Mouse (Mus musculus): ENCODE measurements around the gene Cyb561d2. TPM values are rescaled to one million over a fixed set of nuclear protein-coding genes. Genes with fewer than 3 reads are reported as not detected.

Cyb561d2 gene
- 13.1 and 14.1 TPM in 2 replicates for polyA plus RNA-seq (2014; fragmentation: Nextera tagmentation; extraction: Ambion mirVana)

- under 1% methylated on average over 46 of the region's 46 CpGs for WGBS
- peak within 1 kb of the TSS; percentile 64 for H3K9ac ChIP-seq (ENCODE audit: low read length)
- H3K27ac ChIP-seq (replicated peaks; ENCODE audit: low read depth, low read length) = no peak within 1 kb of the TSS
- DNase-seq (ENCODE audit: low spot score) (peak; percentile 96), ATAC-seq (ENCODE audit: insufficient number of reproducible peaks, low FRiP score, low TSS enrichment, low read depth) (peak; percentile 80)
- peak within 1 kb of the TSS; percentile 94 for H3K4me2 ChIP-seq (ENCODE audit: low read depth, severe bottlenecking)
- no peaks in the 10 kb centered on the region for H3K27me3 ChIP-seq (ENCODE audit: control insufficient read depth, insufficient read depth, low read length)
- H3K4me3 ChIP-seq (ENCODE audit: low read depth, low read length) = peak within 1 kb of the TSS; percentile 53
- H3K36me3 ChIP-seq (ENCODE audit: control insufficient read depth, insufficient read depth, low read length) = peaks cover 26% of the 10 kb centered on the region
- H3K4me1 ChIP-seq (ENCODE audit: control insufficient read depth, insufficient read depth, low read length) = peaks cover 23% of the 10 kb centered on the region
- H3K9me3 ChIP-seq (ENCODE audit: control insufficient read depth, low read length) = no peaks in the 10 kb centered on the region
Observed at GRCm38 (mm10) chr9:107541474-107542351, at the start of gene Cyb561d2, which contains the start of gene Nprl2. Gene Cyb561d2 (minus strand): TSS chr9:107542193. Gene Nprl2 (plus strand): TSS chr9:107542226.

GRCm38 (mm10) chr9:107590773-107591060, 48.7 kb upstream of the Cyb561d2 start:
- no peak overlapping the region for H3K9ac ChIP-seq (ENCODE audit: low read length)
- no peaks in the 10 kb centered on the region for H3K9me3 ChIP-seq (ENCODE audit: control insufficient read depth, low read length)
- DNase-seq (ENCODE audit: low spot score) = no peak
- H3K4me3 ChIP-seq (ENCODE audit: low read depth, low read length) = no peak overlapping the region
- peaks cover 27% of the 10 kb centered on the region for H3K36me3 ChIP-seq (ENCODE audit: control insufficient read depth, insufficient read depth, low read length)
- ATAC-seq (ENCODE audit: insufficient number of reproducible peaks, low FRiP score, low TSS enrichment, low read depth) = no peak
- H3K4me1 ChIP-seq (ENCODE audit: control insufficient read depth, insufficient read depth, low read length) = peaks cover 4% of the 10 kb centered on the region
- H3K27ac ChIP-seq (replicated peaks; ENCODE audit: low read depth, low read length) = no peak overlapping the region
- no peaks in the 10 kb centered on the region for H3K27me3 ChIP-seq (ENCODE audit: control insufficient read depth, insufficient read depth, low read length)
- WGBS = 93% methylated on average over 6 of the region's 6 CpGs
- H3K4me2 ChIP-seq (ENCODE audit: low read depth, severe bottlenecking) = no peak overlapping the region

GRCm38 (mm10) chr9:107590058-107590772, 48.2 kb upstream of the Cyb561d2 start:
- no peak overlapping the region for H3K4me3 ChIP-seq (ENCODE audit: low read depth, low read length)
- peaks cover 27% of the 10 kb centered on the region for H3K36me3 ChIP-seq (ENCODE audit: control insufficient read depth, insufficient read depth, low read length)
- no peaks in the 10 kb centered on the region for H3K27me3 ChIP-seq (ENCODE audit: control insufficient read depth, insufficient read depth, low read length)
- H3K4me2 ChIP-seq (ENCODE audit: low read depth, severe bottlenecking) = no peak overlapping the region
- H3K4me1 ChIP-seq (ENCODE audit: control insufficient read depth, insufficient read depth, low read length) = peaks cover 4% of the 10 kb centered on the region
- H3K9me3 ChIP-seq (ENCODE audit: control insufficient read depth, low read length) = no peaks in the 10 kb centered on the region
- no peak overlapping the region for H3K27ac ChIP-seq (replicated peaks; ENCODE audit: low read depth, low read length)
- WGBS = 93% methylated on average over 25 of the region's 25 CpGs
- no peak overlapping the region for H3K9ac ChIP-seq (ENCODE audit: low read length)
- no peak for ATAC-seq (ENCODE audit: insufficient number of reproducible peaks, low FRiP score, low TSS enrichment, low read depth)
- no peak for DNase-seq (ENCODE audit: low spot score)

- Histone ChIP-seq H3K27ac (replicated peaks; ENCODE audit: low read depth, low read length) (no peak overlapping the region), H3K27me3 (ENCODE audit: control insufficient read depth, insufficient read depth, low read length) (no peaks in the 10 kb centered on the region), H3K9ac (ENCODE audit: low read length) (peak overlapping the region; percentile 70), H3K9me3 (ENCODE audit: control insufficient read depth, low read length) (no peaks in the 10 kb centered on the region), H3K4me2 (ENCODE audit: low read depth, severe bottlenecking) (peak overlapping the region; percentile 56), H3K36me3 (ENCODE audit: control insufficient read depth, insufficient read depth, low read length) (peaks cover 23% of the 10 kb centered on the region), H3K4me1 (ENCODE audit: control insufficient read depth, insufficient read depth, low read length) (peaks cover 4% of the 10 kb centered on the region), H3K4me3 (ENCODE audit: low read depth, low read length) (peak overlapping the region; percentile 78)
- ATAC-seq (ENCODE audit: insufficient number of reproducible peaks, low FRiP score, low TSS enrichment, low read depth) (peak; percentile 52), DNase-seq (ENCODE audit: low spot score) (no peak)
- 3% methylated on average over 33 of the region's 33 CpGs for WGBS
Observed at GRCm38 (mm10) chr9:107587833-107588639, 46.0 kb upstream of the Cyb561d2 start.

- ATAC-seq (ENCODE audit: insufficient number of reproducible peaks, low FRiP score, low TSS enrichment, low read depth) (peak; percentile 96), DNase-seq (ENCODE audit: low spot score) (peak; percentile 97)
- Histone ChIP-seq H3K9me3 (ENCODE audit: control insufficient read depth, low read length) (no peaks in the 10 kb centered on the region), H3K36me3 (ENCODE audit: control insufficient read depth, insufficient read depth, low read length) (peaks cover 24% of the 10 kb centered on the region), H3K4me1 (ENCODE audit: control insufficient read depth, insufficient read depth, low read length) (peaks cover 4% of the 10 kb centered on the region), H3K4me2 (ENCODE audit: low read depth, severe bottlenecking) (peak within 1 kb of the TSS; percentile 56), H3K9ac (ENCODE audit: low read length) (peak within 1 kb of the TSS; percentile 70), H3K27me3 (ENCODE audit: control insufficient read depth, insufficient read depth, low read length) (no peaks in the 10 kb centered on the region), H3K4me3 (ENCODE audit: low read depth, low read length) (peak within 1 kb of the TSS; percentile 78), H3K27ac (replicated peaks; ENCODE audit: low read depth, low read length) (0 out of 2 replicates have a peak within 1 kb of the TSS, but pooled peaks have one; percentile 30)
- WGBS = 15% methylated on average over 46 of the region's 46 CpGs
Observed at GRCm38 (mm10) chr9:107586974-107587832, 45.2 kb upstream of the Cyb561d2 start, which contains the start of gene Ifrd2. Gene Ifrd2 (plus strand): TSS chr9:107587642.

GRCm38 (mm10) chr9:107586504-107586903, 44.5 kb upstream of the Cyb561d2 start:
- DNase-seq (ENCODE audit: low spot score) = no peak
- Histone ChIP-seq H3K27ac (replicated peaks; ENCODE audit: low read depth, low read length) (no peak overlapping the region), H3K27me3 (ENCODE audit: control insufficient read depth, insufficient read depth, low read length) (no peaks in the 10 kb centered on the region), H3K9me3 (ENCODE audit: control insufficient read depth, low read length) (no peaks in the 10 kb centered on the region), H3K4me1 (ENCODE audit: control insufficient read depth, insufficient read depth, low read length) (peaks cover 4% of the 10 kb centered on the region), H3K4me2 (ENCODE audit: low read depth, severe bottlenecking) (no peak overlapping the region), H3K36me3 (ENCODE audit: control insufficient read depth, insufficient read depth, low read length) (peaks cover 21% of the 10 kb centered on the region), H3K4me3 (ENCODE audit: low read depth, low read length) (no peak overlapping the region), H3K9ac (ENCODE audit: low read length) (no peak overlapping the region)
- 90% methylated on average over 5 of the region's 5 CpGs for WGBS
- no peak for ATAC-seq (ENCODE audit: insufficient number of reproducible peaks, low FRiP score, low TSS enrichment, low read depth)

GRCm38 (mm10) chr9:107583174-107583573, 41.2 kb upstream of the Cyb561d2 start:
- H3K36me3 ChIP-seq (ENCODE audit: control insufficient read depth, insufficient read depth, low read length) = peaks cover 7% of the 10 kb centered on the region
- ATAC-seq (ENCODE audit: insufficient number of reproducible peaks, low FRiP score, low TSS enrichment, low read depth) (no peak), DNase-seq (ENCODE audit: low spot score) (no peak)
- no peaks in the 10 kb centered on the region for H3K9me3 ChIP-seq (ENCODE audit: control insufficient read depth, low read length)
- H3K4me2 ChIP-seq (ENCODE audit: low read depth, severe bottlenecking) = no peak overlapping the region
- 94% methylated on average over 14 of the region's 14 CpGs for WGBS
- peaks cover 5% of the 10 kb centered on the region for H3K4me1 ChIP-seq (ENCODE audit: control insufficient read depth, insufficient read depth, low read length)
- H3K4me3 ChIP-seq (ENCODE audit: low read depth, low read length) = no peak overlapping the region
- no peaks in the 10 kb centered on the region for H3K27me3 ChIP-seq (ENCODE audit: control insufficient read depth, insufficient read depth, low read length)
- no peak overlapping the region for H3K9ac ChIP-seq (ENCODE audit: low read length)
- H3K27ac ChIP-seq (replicated peaks; ENCODE audit: low read depth, low read length) = no peak overlapping the region
